Mouse (Mus musculus) CH12.LX (cell line): ENCODE results near the gene Fam189a2.

ENCODE experiments used
- CTCF ChIP-seq, 2 experiments: IDR thresholded peaks in 1 of 2; conservative IDR thresholded peaks in 1 of 2; 2 replicates each; pipeline ENCODE4 v1.5.1; 2011 to 2012; ENCODE audit warnings: low read depth in 2 of 2, low read length in 2 of 2, improper control_type of control experiment in 1 of 2, inconsistent platforms in 1 of 2, mild to moderate bottlenecking in 1 of 2, moderate library complexity in 1 of 2
- EP300 ChIP-seq: IDR thresholded peaks from 2 replicates; pipeline ENCODE4 v1.6.1; 2011; ENCODE audit warnings: low read length, improper control_type of control experiment
- HCFC1 ChIP-seq: IDR thresholded peaks from 2 replicates; pipeline ENCODE4 v1.6.1; 2012; ENCODE audit warnings: low read depth, mild to moderate bottlenecking, inconsistent platforms, low read length, improper control_type of control experiment
- MAFK ChIP-seq: IDR thresholded peaks from 2 replicates; pipeline ENCODE4 v1.6.1; 2011; ENCODE audit warnings: low read length, improper control_type of control experiment; ENCODE audit not compliant: insufficient replicate concordance
- MAZ ChIP-seq: IDR thresholded peaks from 2 replicates; pipeline ENCODE4 v1.6.1; 2012; ENCODE audit warnings: low read depth, mild to moderate bottlenecking, inconsistent platforms, low read length, improper control_type of control experiment, moderate library complexity
- NELFE ChIP-seq: IDR thresholded peaks from 2 replicates; pipeline ENCODE4 v1.6.1; 2011; ENCODE audit warnings: low read depth, low read length, improper control_type of control experiment
- PAX5 ChIP-seq: IDR thresholded peaks from 2 replicates; pipeline ENCODE4 v1.6.1; 2012; ENCODE audit warnings: low read length, inconsistent platforms, mixed read lengths
- POLR2A ChIP-seq: IDR thresholded peaks from 2 replicates; pipeline ENCODE4 v1.6.1; 2011; ENCODE audit warnings: low read depth, mild to moderate bottlenecking, improper control_type of control experiment, low read length
- RCOR1 ChIP-seq: conservative IDR thresholded peaks from 2 replicates; pipeline ENCODE4 v1.6.1; 2012; ENCODE audit warnings: low read depth, mild to moderate bottlenecking, inconsistent platforms, low read length, improper control_type of control experiment
- ZMIZ1 ChIP-seq: IDR thresholded peaks from 2 replicates; pipeline ENCODE4 v1.6.1; 2012; ENCODE audit warnings: low read depth, mild to moderate bottlenecking, inconsistent platforms, low read length, improper control_type of control experiment

- TF ChIP-seq ZMIZ1 (no peak), MAFK (no peak), CTCF (conservative IDR thresholded peaks at IDR 0.05 in 1 of 2, IDR thresholded peaks at IDR 0.05 in 1 of 2; ENCODE audit: low read depth in 2 of 2, low read length in 2 of 2) (no peak), RCOR1 (no peak), POLR2A (no peak), NELFE (no peak), EP300 (no peak), HCFC1 (no peak), PAX5 (no peak), MAZ (no peak)
These were observed 11.6 kb upstream of the Fam189a2 start for GRCm38 (mm10) chr19:24042387-24042786.
